Mouse (Mus musculus) stomach, embryonic 14.5 days (tissue): ENCODE measurements at regions not wholly inside any gene's neighbourhood (a gene's known extent, or its start where the extent isn't known, plus 50 kb on each side); places are given as distances from the start of the nearest gene placed in this dataset.

ENCODE experiments used
- ATAC-seq: fragments of 200-750 bp; cut with Nextera tagmentation; 2 replicates; pipeline ENCODE4 v1.8.0; 2017; ENCODE audit warnings: low read depth, moderate TSS enrichment; ENCODE audit not compliant: insufficient number of reproducible peaks, insufficient read depth, low FRiP score
- H3K27ac ChIP-seq: fragments of 300-500 bp; sonication (generic); 2 replicates; pipeline ENCODE4 v1.5.1; 2014; ENCODE audit warnings: mild to moderate bottlenecking, low read length, moderate library complexity, mixed read lengths
- H3K27me3 ChIP-seq: fragments of 300-500 bp; sonication (generic); 2 replicates; pipeline ENCODE4 v1.6.1; 2014; ENCODE audit warnings: low read length, control low read depth, mixed read lengths; ENCODE audit not compliant: control insufficient read depth, insufficient read depth
- H3K36me3 ChIP-seq: fragments of 300-500 bp; sonication (generic); 2 replicates; pipeline ENCODE4 v1.6.1; 2014; ENCODE audit warnings: mild to moderate bottlenecking, control low read depth, low read length, moderate library complexity, mixed read lengths; ENCODE audit not compliant: control insufficient read depth, insufficient read depth
- H3K4me1 ChIP-seq: fragments of 300-500 bp; sonication (generic); 2 replicates; pipeline ENCODE4 v1.6.1; 2014; ENCODE audit warnings: low read length, control low read depth, mixed read lengths; ENCODE audit not compliant: control insufficient read depth, insufficient read depth
- H3K4me2 ChIP-seq: fragments of 300-500 bp; sonication (generic); replicated peaks from 2 replicates; pipeline ENCODE4 v1.6.1; 2014; ENCODE audit warnings: low read depth, low read length, control low read depth
- H3K4me3 ChIP-seq: fragments of 300-500 bp; sonication (generic); 2 replicates; pipeline ENCODE4 v1.5.1; 2014; ENCODE audit warnings: low read depth, low read length, control low read depth
- H3K9ac ChIP-seq: fragments of 300-500 bp; sonication (generic); replicated peaks from 2 replicates; pipeline ENCODE4 v1.6.1; 2014; ENCODE audit warnings: low read depth, mild to moderate bottlenecking, control low read depth, low read length, moderate library complexity, mixed read lengths
- H3K9me3 ChIP-seq: fragments of 300-500 bp; sonication (generic); 2 replicates; pipeline ENCODE4 v1.6.1; 2016; ENCODE audit warnings: low read depth, low read length, control low read depth; ENCODE audit not compliant: control insufficient read depth
- WGBS: fragments of 180-500 bp; shearing (Covaris S2); extraction: QIAGEN DNeasy Blood & Tissue Kit; methylation state at CpG from one replicate; pipeline ENCODE4 v1.1.7; 2014; 5-methylcytosine and 5-hydroxymethylcytosine counted together

GRCm38 (mm10) chr1:119256097-119256473 lies 166.0 kb downstream of the Inhbb start:
- Histone ChIP-seq H3K4me2 (no peak overlapping the region), H3K9ac (no peak overlapping the region), H3K4me3 (no peak overlapping the region), H3K36me3 (no peaks in the 10 kb centered on the region), H3K27me3 (no peaks in the 10 kb centered on the region), H3K9me3 (no peaks in the 10 kb centered on the region), H3K27ac (no peak overlapping the region), H3K4me1 (no peaks in the 10 kb centered on the region)
- ATAC-seq = no peak
- WGBS = 39% methylated on average over 5 of the region's 5 CpGs

- no peaks in the 10 kb centered on the region for H3K9me3 ChIP-seq
- H3K4me3 ChIP-seq = no peak overlapping the region
- no peak overlapping the region for H3K27ac ChIP-seq
- 88% methylated on average over 20 of the region's 20 CpGs for WGBS
- ATAC-seq = no peak
- H3K4me1 ChIP-seq = no peaks in the 10 kb centered on the region
- H3K27me3 ChIP-seq = no peaks in the 10 kb centered on the region
- no peaks in the 10 kb centered on the region for H3K36me3 ChIP-seq
- H3K4me2 ChIP-seq = no peak overlapping the region
- no peak overlapping the region for H3K9ac ChIP-seq
Measured at GRCm38 (mm10) chr1:119255386-119256096, 166.5 kb downstream of the Inhbb start.

GRCm38 (mm10) chr1:119254928-119255327 lies 167.1 kb downstream of the Inhbb start:
- Histone ChIP-seq H3K9ac (no peak overlapping the region), H3K27me3 (no peaks in the 10 kb centered on the region), H3K9me3 (no peaks in the 10 kb centered on the region), H3K27ac (no peak overlapping the region), H3K36me3 (no peaks in the 10 kb centered on the region), H3K4me1 (no peaks in the 10 kb centered on the region), H3K4me2 (no peak overlapping the region), H3K4me3 (no peak overlapping the region)
- no peak for ATAC-seq
- WGBS = 90% methylated on average over 5 of the region's 5 CpGs

- Histone ChIP-seq H3K27ac (no peak overlapping the region), H3K9ac (no peak overlapping the region), H3K9me3 (no peaks in the 10 kb centered on the region), H3K4me1 (no peaks in the 10 kb centered on the region), H3K4me3 (no peak overlapping the region), H3K27me3 (no peaks in the 10 kb centered on the region), H3K4me2 (no peak overlapping the region), H3K36me3 (no peaks in the 10 kb centered on the region)
- no peak for ATAC-seq
- 63% methylated on average over 7 of the region's 7 CpGs for WGBS
Measured at GRCm38 (mm10) chr1:119253371-119253851, 168.6 kb downstream of the Inhbb start.

GRCm38 (mm10) chr1:119252403-119252802 lies 169.6 kb downstream of the Inhbb start:
- Histone ChIP-seq H3K4me3 (no peak overlapping the region), H3K9ac (no peak overlapping the region), H3K36me3 (no peaks in the 10 kb centered on the region), H3K4me2 (no peak overlapping the region), H3K27me3 (no peaks in the 10 kb centered on the region), H3K4me1 (no peaks in the 10 kb centered on the region), H3K27ac (no peak overlapping the region), H3K9me3 (no peaks in the 10 kb centered on the region)
- no peak for ATAC-seq
- 83% methylated on average over 6 of the region's 6 CpGs for WGBS

- Histone ChIP-seq H3K4me3 (no peak overlapping the region), H3K4me2 (no peak overlapping the region), H3K9me3 (no peaks in the 10 kb centered on the region), H3K27ac (no peak overlapping the region), H3K9ac (no peak overlapping the region), H3K36me3 (no peaks in the 10 kb centered on the region), H3K27me3 (no peaks in the 10 kb centered on the region), H3K4me1 (no peaks in the 10 kb centered on the region)
- 92% methylated on average over 5 of the region's 5 CpGs for WGBS
- ATAC-seq = no peak
Measured at GRCm38 (mm10) chr1:119251741-119252140, 170.3 kb downstream of the Inhbb start.

- ATAC-seq = no peak
- H3K9ac ChIP-seq = no peak overlapping the region
- H3K4me2 ChIP-seq = no peak overlapping the region
- H3K27me3 ChIP-seq = no peaks in the 10 kb centered on the region
- 82% methylated on average over 5 of the region's 5 CpGs for WGBS
- H3K9me3 ChIP-seq = no peaks in the 10 kb centered on the region
- H3K4me1 ChIP-seq = no peaks in the 10 kb centered on the region
- H3K27ac ChIP-seq = no peak overlapping the region
- H3K36me3 ChIP-seq = no peaks in the 10 kb centered on the region
- H3K4me3 ChIP-seq = no peak overlapping the region
Measured at GRCm38 (mm10) chr1:119248776-119249495, 173.1 kb downstream of the Inhbb start.

GRCm38 (mm10) chr1:119247117-119247516 lies 174.9 kb downstream of the Inhbb start:
- no peak overlapping the region for H3K4me3 ChIP-seq
- no peaks in the 10 kb centered on the region for H3K27me3 ChIP-seq
- H3K36me3 ChIP-seq = no peaks in the 10 kb centered on the region
- no peak overlapping the region for H3K4me2 ChIP-seq
- no peak overlapping the region for H3K27ac ChIP-seq
- WGBS = 59% methylated on average over 3 of the region's 3 CpGs
- no peak overlapping the region for H3K9ac ChIP-seq
- no peaks in the 10 kb centered on the region for H3K9me3 ChIP-seq
- H3K4me1 ChIP-seq = no peaks in the 10 kb centered on the region
- ATAC-seq = no peak
